Mouse (Mus musculus) small intestine, adult 2 months (tissue): Measurements from ENCODE around the gene Heg1. TPM values are rescaled to one million over a fixed set of nuclear protein-coding genes. Genes with fewer than 3 reads are reported as not detected.

Source experiments
- H3K27ac ChIP-seq: fragments of 200-500 bp; 2 replicates; pipeline ENCODE4 v1.5.1; 2012; ENCODE audit warnings: low read depth, low read length, control low read depth, inconsistent platforms; ENCODE audit not compliant: insufficient read depth
- H3K27me3 ChIP-seq: fragments of 200-500 bp; 2 replicates; pipeline ENCODE4 v1.6.1; 2012; ENCODE audit warnings: mild to moderate bottlenecking, moderate library complexity, low read length, inconsistent platforms; ENCODE audit not compliant: control insufficient read depth, insufficient read depth
- H3K36me3 ChIP-seq: fragments of 200-500 bp; 2 replicates; pipeline ENCODE4 v1.6.1; 2012; ENCODE audit warnings: mild to moderate bottlenecking, low read length, control low read depth, inconsistent platforms; ENCODE audit not compliant: control insufficient read depth, insufficient read depth
- H3K4me1 ChIP-seq: fragments of 200-500 bp; 2 replicates; pipeline ENCODE4 v1.6.1; 2012; ENCODE audit warnings: low read length, inconsistent platforms, mixed read lengths; ENCODE audit not compliant: control insufficient read depth, insufficient read depth, insufficient read length
- H3K4me3 ChIP-seq: fragments of 200-500 bp; 2 replicates; pipeline ENCODE4 v1.5.1; 2012; ENCODE audit warnings: low read depth, mild to moderate bottlenecking, control low read depth, inconsistent platforms, low read length, moderate library complexity
- CTCF ChIP-seq: fragments of 200-500 bp; IDR thresholded peaks from 2 replicates; pipeline ENCODE4 v1.5.1; 2012; ENCODE audit warnings: low read depth, mild to moderate bottlenecking, control low read depth, inconsistent platforms, low read length, moderate library complexity, mixed read lengths; ENCODE audit not compliant: insufficient replicate concordance, insufficient read length; ENCODE audit errors: extremely low read depth
- POLR2A ChIP-seq: fragments of 200-500 bp; IDR thresholded peaks from 2 replicates; pipeline ENCODE4 v1.6.1; 2012; ENCODE audit warnings: low read depth, mild to moderate bottlenecking, control low read depth, inconsistent platforms, low read length, moderate library complexity
- WGBS: fragments of 180-500 bp; shearing (Covaris S2); methylation state at CpG from one replicate; pipeline ENCODE4 v1.1.7; 2018; 5-methylcytosine and 5-hydroxymethylcytosine counted together
- polyA plus RNA-seq: library from polyadenylated mRNA; depleted of rRNA; stranded (reverse); fragments of >200 nt; gene quantifications from 2 replicates; pipeline ENCODE4 v1.2.3, GENCODE M21; 2012; rRNA removed

Gene Heg1
- polyA plus RNA-seq, result 10.0 and 12.0 TPM in 2 replicates

- Histone ChIP-seq H3K36me3 (no peaks in the 10 kb centered on the region), H3K4me1 (no peaks in the 10 kb centered on the region; the same call in 1 of the 2 replicates), H3K27ac (peak within 1 kb of the TSS; percentile 61), H3K27me3 (no peaks in the 10 kb centered on the region; the same call in 1 of the 2 replicates), H3K4me3 (peak within 1 kb of the TSS; percentile 84)
- TF ChIP-seq POLR2A, result no peak; the same call in 1 of the 2 replicates
- no peak for TF ChIP-seq CTCF
- WGBS, result 2% methylated on average over 57 of the region's 57 CpGs
Measured at GRCm38 (mm10) chr16:33684162-33684702, at the start of gene Heg1. Gene Heg1 (plus strand): TSS chr16:33684370.

GRCm38 (mm10) chr16:33635836-33636595 is 48.2 kb upstream of the Heg1 start:
- TF ChIP-seq CTCF (no peak), POLR2A (no peak)

GRCm38 (mm10) chr16:33641779-33642178 is 42.4 kb upstream of the Heg1 start:
- H3K27me3 ChIP-seq, result no peaks in the 10 kb centered on the region
- H3K4me1 ChIP-seq, result no peaks in the 10 kb centered on the region
- TF ChIP-seq CTCF, result no peak
- no peak for TF ChIP-seq POLR2A
- 52% methylated on average over 3 of the region's 3 CpGs for WGBS
- H3K4me3 ChIP-seq, result no peak overlapping the region
- no peak overlapping the region for H3K27ac ChIP-seq
- H3K36me3 ChIP-seq, result no peaks in the 10 kb centered on the region

More at GRCm38 (mm10) chr16:33635836-33636595, 48.2 kb upstream of the Heg1 start:
- Histone ChIP-seq H3K4me1 (no peaks in the 10 kb centered on the region), H3K27ac (no peak overlapping the region), H3K27me3 (no peaks in the 10 kb centered on the region), H3K4me3 (no peak overlapping the region), H3K36me3 (no peaks in the 10 kb centered on the region)
- WGBS, result 88% methylated on average over 12 of the region's 12 CpGs

DNA sequence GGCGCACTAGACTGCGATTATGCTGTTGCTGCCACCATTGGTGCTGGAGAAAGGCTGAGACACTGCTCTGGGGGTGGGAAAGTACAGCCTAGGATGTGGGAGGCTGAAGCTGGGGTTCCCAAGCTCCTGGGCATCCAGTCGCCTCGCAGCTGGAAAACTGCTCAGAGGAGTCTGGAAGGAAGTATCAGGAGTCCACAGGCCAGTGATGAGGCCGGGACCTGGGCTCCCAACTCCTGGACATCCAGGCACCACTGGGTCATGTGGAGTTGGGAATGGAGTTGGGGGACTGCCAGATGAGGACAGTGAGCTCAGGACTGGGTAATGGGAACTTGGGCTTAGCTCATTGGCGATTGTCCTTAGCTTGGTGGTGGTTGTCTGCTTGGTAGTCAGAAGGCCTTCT is 31.1 kb upstream of the Heg1 start:
- no peak overlapping the region for H3K4me3 ChIP-seq
- H3K36me3 ChIP-seq, result peaks cover 1% of the 10 kb centered on the region; the same call in 1 of the 2 replicates
- H3K27ac ChIP-seq, result no peak overlapping the region
- WGBS, result 97% methylated on average over 6 of the region's 6 CpGs
- no peaks in the 10 kb centered on the region for H3K4me1 ChIP-seq
- TF ChIP-seq POLR2A, result no peak
- TF ChIP-seq CTCF, result no peak
- H3K27me3 ChIP-seq, result no peaks in the 10 kb centered on the region

DNA sequence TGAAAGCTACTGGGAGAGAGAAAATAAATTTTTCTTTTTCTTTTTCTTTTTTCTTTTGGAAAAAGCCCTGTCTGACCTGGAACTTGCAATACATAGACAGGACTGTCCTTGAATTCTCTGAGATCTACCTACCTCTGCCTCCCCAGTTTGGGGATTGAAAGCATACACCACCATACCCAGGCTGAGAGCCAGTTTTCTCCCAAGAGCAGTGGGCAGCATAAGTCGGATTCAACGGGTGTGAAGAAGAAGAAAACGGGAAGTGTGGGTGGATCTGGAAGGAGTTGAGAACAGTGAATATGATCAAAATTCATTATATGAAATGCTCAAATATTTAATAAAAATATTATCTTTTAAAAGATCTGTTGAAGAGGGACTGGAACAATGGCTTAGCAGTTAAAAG is 28.7 kb upstream of the Heg1 start:
- no peaks in the 10 kb centered on the region for H3K27me3 ChIP-seq
- no peak overlapping the region for H3K27ac ChIP-seq
- no peak overlapping the region for H3K4me3 ChIP-seq
- no peaks in the 10 kb centered on the region; the same call in 1 of the 2 replicates for H3K36me3 ChIP-seq
- H3K4me1 ChIP-seq, result no peaks in the 10 kb centered on the region
- WGBS, result 95% methylated on average over 3 of the region's 3 CpGs
- no peak for TF ChIP-seq CTCF
- TF ChIP-seq POLR2A, result no peak

- no peak for TF ChIP-seq CTCF
- no peak for TF ChIP-seq POLR2A
- no peaks in the 10 kb centered on the region for H3K4me1 ChIP-seq
- H3K27ac ChIP-seq, result no peak overlapping the region
- H3K27me3 ChIP-seq, result no peaks in the 10 kb centered on the region
- H3K4me3 ChIP-seq, result no peak overlapping the region
- H3K36me3 ChIP-seq, result no peaks in the 10 kb centered on the region; the same call in 1 of the 2 replicates
- 83% methylated on average over 3 of the region's 3 CpGs for WGBS
Measured at GRCm38 (mm10) chr16:33657191-33657590, 27.0 kb upstream of the Heg1 start.

DNA sequence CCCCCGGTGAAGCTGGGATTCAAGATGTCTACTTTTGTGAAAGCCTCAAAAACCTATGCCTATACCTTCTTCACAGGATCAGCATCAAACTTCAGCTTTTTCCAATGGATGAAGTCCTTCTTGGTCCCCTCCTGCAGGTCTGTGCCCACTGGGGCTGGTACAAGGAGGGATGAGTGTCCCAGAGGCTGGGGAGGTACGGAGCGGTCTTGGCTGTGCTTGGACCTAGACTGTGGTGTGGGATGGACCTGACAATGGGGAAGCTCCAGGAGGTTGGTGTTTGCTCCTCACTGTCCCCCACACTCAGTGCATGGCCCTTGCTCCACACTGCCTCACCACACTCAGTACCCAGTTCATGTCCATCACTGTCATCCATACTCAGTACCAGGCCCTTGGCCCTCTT is 26.0 kb upstream of the Heg1 start:
- Histone ChIP-seq H3K4me3 (no peak overlapping the region), H3K4me1 (no peaks in the 10 kb centered on the region), H3K27me3 (no peaks in the 10 kb centered on the region), H3K27ac (no peak overlapping the region), H3K36me3 (no peaks in the 10 kb centered on the region; the same call in 1 of the 2 replicates)
- TF ChIP-seq POLR2A (no peak), CTCF (no peak)
- WGBS, result 96% methylated on average over 3 of the region's 3 CpGs
